ENCODE assay signal across 29 mouse cellular contexts in the genomic region with DNA sequence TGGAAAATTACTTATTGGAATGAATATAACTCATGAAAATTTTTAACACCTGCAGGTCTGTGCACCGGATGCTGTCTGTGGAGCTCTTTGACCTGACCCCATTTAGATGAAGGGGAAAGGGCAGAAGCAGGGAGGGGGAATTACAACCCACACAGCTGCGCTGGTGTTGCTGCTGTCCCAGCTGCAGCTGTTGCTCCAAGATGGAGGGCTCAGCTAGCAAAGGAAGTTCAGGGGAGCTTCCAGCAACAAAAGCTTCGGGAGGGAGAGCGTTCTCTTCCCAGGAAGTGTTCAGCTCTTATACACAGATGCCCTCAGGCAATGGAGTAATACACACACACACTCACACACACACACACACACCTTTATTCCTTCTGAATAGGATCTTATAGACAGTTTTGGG.
DNase-seq lines count a peak whose midpoint lies in the region; ATAC-seq and TF ChIP-seq lines count a peak whose summit lies in the region.
"Had no signal": no experiment of that assay in that cellular context is flagged by ENCODE, and none has a peak within 500 bp of the region (broad histone marks: within the 10 kb centered on the region; RNA-seq: fewer than 3 reads in every experiment).

No protein-coding gene starts in this region.

- dilution Hi-C loops in CH12.LX (cut with MboI; ENCODE audit: extremely low pct_ligation_motif_present, extremely low pct_unique_long_range_greater_than_20kb, low sequenced_read_pairs): no loop called here

- no peak for TF ChIP-seq RAD21 in CH12.LX (IDR thresholded peaks at IDR 0.05; ENCODE audit: low read depth, low read length)

- no peak overlapping the region for H3K4me2 ChIP-seq in CH12.LX (ENCODE audit: insufficient read depth, low read depth, poor library complexity, severe bottlenecking)
- no peak overlapping the region for H3K4me2 ChIP-seq in embryonic facial prominence, embryonic 11.5 days (ENCODE audit: low read depth, low read length)
- no peak overlapping the region for H3K4me2 ChIP-seq in hindbrain, embryonic 16.5 days (ENCODE audit: low read length)
- H3K4me2 ChIP-seq: embryonic facial prominence, embryonic 13.5 days; forebrain, embryonic 12.5 days; heart, embryonic 12.5 days; liver, embryonic 11.5 days had no signal

- 0 out of 2 replicates have a peak, but pooled peaks have one; percentile 29 for TF ChIP-seq EP300 in CH12.LX (IDR thresholded peaks at IDR 0.05; ENCODE audit: low read length)

- 28% methylated on average over 4 of the region's 4 CpGs for WGBS in embryonic facial prominence, embryonic 11.5 days
- 53% methylated on average over 4 of the region's 4 CpGs for WGBS in hindbrain, embryonic 16.5 days
- WGBS in cerebellum, adult 2 months: 71% methylated on average over 4 of the region's 4 CpGs

- no peak overlapping the region for H3K27ac ChIP-seq in CH12.LX (ENCODE audit: insufficient read depth, low read depth)
- H3K27ac ChIP-seq in embryonic facial prominence, embryonic 11.5 days (replicated peaks; ENCODE audit: low read depth, low read length): no peak overlapping the region
- no peak overlapping the region for H3K27ac ChIP-seq in hindbrain, embryonic 16.5 days (ENCODE audit: low read depth, low read length)
- no peak overlapping the region for H3K27ac ChIP-seq in cerebellum, adult 2 months (ENCODE audit: insufficient read depth, low read length)
- H3K27ac ChIP-seq: embryonic facial prominence, embryonic 13.5 days; forebrain, embryonic 12.5 days; kidney, postnatal 0 days; left cerebral cortex, adult 2 months; macrophage; midbrain, embryonic 10.5 days had no signal

- H3K9me3 ChIP-seq in CH12.LX (replicated peaks; ENCODE audit: low read length): no peaks in the 10 kb centered on the region
- no peaks in the 10 kb centered on the region for H3K9me3 ChIP-seq in embryonic facial prominence, embryonic 11.5 days (replicated peaks; ENCODE audit: control insufficient read depth, low read length)
- H3K9me3 ChIP-seq in hindbrain, embryonic 16.5 days (ENCODE audit: control insufficient read depth, low read length): no peaks in the 10 kb centered on the region
- H3K9me3 ChIP-seq: embryonic facial prominence, embryonic 13.5 days; forebrain, embryonic 12.5 days; G1E; heart, embryonic 12.5 days; midbrain, embryonic 10.5 days had no signal

- no peaks in the 10 kb centered on the region for H3K79me2 ChIP-seq in CH12.LX (replicated peaks; ENCODE audit: control insufficient read depth, extremely low read depth, insufficient read depth, poor library complexity, severe bottlenecking)

- in situ Hi-C loops in CH12.LX (cut with MboI; ENCODE audit: low pct_ligation_motif_present, low pct_unique_long_range_greater_than_20kb, low sequenced_read_pairs): no loop called here

- no peaks in the 10 kb centered on the region for H3K27me3 ChIP-seq in CH12.LX (replicated peaks)
- H3K27me3 ChIP-seq in embryonic facial prominence, embryonic 11.5 days (ENCODE audit: control insufficient read depth, insufficient read depth, low read length): no peaks in the 10 kb centered on the region
- H3K27me3 ChIP-seq in hindbrain, embryonic 16.5 days (replicated peaks; ENCODE audit: control insufficient read depth, insufficient read depth, low read length): no peaks in the 10 kb centered on the region
- no peaks in the 10 kb centered on the region for H3K27me3 ChIP-seq in cerebellum, adult 2 months (ENCODE audit: control insufficient read depth, insufficient read depth, low read length)
- H3K27me3 ChIP-seq: embryonic facial prominence, embryonic 13.5 days; forebrain, embryonic 12.5 days; heart, embryonic 12.5 days; Patski had no signal

- no peak overlapping the region for H3K9ac ChIP-seq in CH12.LX (ENCODE audit: insufficient read depth, low read depth)
- no peak overlapping the region for H3K9ac ChIP-seq in embryonic facial prominence, embryonic 11.5 days (replicated peaks; ENCODE audit: low read length)
- no peak overlapping the region for H3K9ac ChIP-seq in hindbrain, embryonic 16.5 days (ENCODE audit: low read depth, low read length)
- H3K9ac ChIP-seq: embryonic facial prominence, embryonic 13.5 days; forebrain, embryonic 12.5 days; heart, embryonic 12.5 days; liver, postnatal 0 days had no signal

- H3K36me3 ChIP-seq in CH12.LX (replicated peaks in 1 of 2; ENCODE audit: control insufficient read depth in 1 of 2, insufficient read depth in 1 of 2, low read length in 1 of 2): no peaks in the 10 kb centered on the region
- H3K36me3 ChIP-seq in embryonic facial prominence, embryonic 11.5 days (replicated peaks; ENCODE audit: control insufficient read depth, insufficient read depth, low read depth, low read length): no peaks in the 10 kb centered on the region
- no peaks in the 10 kb centered on the region for H3K36me3 ChIP-seq in hindbrain, embryonic 16.5 days (ENCODE audit: control insufficient read depth, insufficient read depth, low read length)
- H3K36me3 ChIP-seq: embryonic facial prominence, embryonic 13.5 days; forebrain, embryonic 12.5 days; G1E; heart, embryonic 12.5 days; midbrain, embryonic 10.5 days had no signal

- TF ChIP-seq CTCF in CH12.LX (conservative IDR thresholded peaks at IDR 0.05 in 1 of 2, IDR thresholded peaks at IDR 0.05 in 1 of 2; ENCODE audit: low read depth in 2 of 2, low read length in 2 of 2): no peak
- no peak for TF ChIP-seq CTCF in cerebellum, adult 2 months (IDR thresholded peaks at IDR 0.05; ENCODE audit: borderline replicate concordance, insufficient read depth, low read depth, low read length)

- peak; percentile 37 for DNase-seq in CH12.LX (ENCODE audit: extremely low read depth)
- DNase-seq in embryonic facial prominence, embryonic 11.5 days (ENCODE audit: low spot score): peak; percentile 15
- DNase-seq in mesoderm, embryonic 11.5 days (ENCODE audit: low read depth, low spot score): peak; percentile 12
- peak; percentile 72 for DNase-seq in thymus, postnatal 14 days
- no peak for DNase-seq in adrenal gland, postnatal 4 days (ENCODE audit: low spot score in 2 of 2)
- DNase-seq in cerebellum, adult 2 months: no peak
- no peak for DNase-seq in cerebellum, adult 18-20 months
- DNase-seq: adrenal gland, adult 2 months; cerebellum, adult 8-10 months; cerebellum, postnatal 36 days; heart, postnatal 10 days; kidney, adult 18-20 months; left cerebral cortex, postnatal 4 days; liver, postnatal 0 days had no signal

- ATAC-seq in embryonic facial prominence, embryonic 11.5 days (replicated peaks; ENCODE audit: insufficient number of reproducible peaks, low FRiP score, low TSS enrichment, low read depth): no peak
- ATAC-seq in hindbrain, embryonic 16.5 days: no peak
- ATAC-seq: inflammation-experienced regulatory T-cells, adult 6 months; liver, postnatal 0 days; lung, postnatal 0 days; midbrain, embryonic 16.5 days; Patski had no signal

- peaks cover 4 to 48% of the 10 kb centered on the region in 2 experiments for H3K4me1 ChIP-seq in CH12.LX (ENCODE audit: control insufficient read depth in 1 of 2, insufficient read depth in 2 of 2)
- H3K4me1 ChIP-seq in embryonic facial prominence, embryonic 11.5 days (ENCODE audit: control insufficient read depth, insufficient read depth, low read length): no peaks in the 10 kb centered on the region
- no peaks in the 10 kb centered on the region for H3K4me1 ChIP-seq in hindbrain, embryonic 16.5 days (ENCODE audit: control insufficient read depth, insufficient read depth, low read depth, low read length)
- H3K4me1 ChIP-seq in cerebellum, adult 2 months (ENCODE audit: control insufficient read depth, insufficient read depth, low read length): no peaks in the 10 kb centered on the region
- H3K4me1 ChIP-seq: embryonic facial prominence, embryonic 13.5 days; forebrain, embryonic 12.5 days; heart, embryonic 12.5 days had no signal

- no peak for TF ChIP-seq POLR2A in CH12.LX (IDR thresholded peaks at IDR 0.05; ENCODE audit: low read depth, low read length)
- TF ChIP-seq POLR2A in cerebellum, adult 2 months (IDR thresholded peaks at IDR 0.05; ENCODE audit: borderline replicate concordance, insufficient read depth, low read length): no peak

- H3K4me3 ChIP-seq in CH12.LX (replicated peaks in 1 of 3; ENCODE audit: low read depth in 2 of 3, low read length in 2 of 3, poor library complexity in 1 of 3): no peak overlapping the region
- H3K4me3 ChIP-seq in embryonic facial prominence, embryonic 11.5 days (ENCODE audit: low read depth, low read length): no peak overlapping the region
- no peak overlapping the region for H3K4me3 ChIP-seq in hindbrain, embryonic 16.5 days (ENCODE audit: low read length)
- H3K4me3 ChIP-seq in cerebellum, adult 2 months (replicated peaks; ENCODE audit: insufficient read depth, low read depth, low read length): no peak overlapping the region
- H3K4me3 ChIP-seq: embryonic facial prominence, embryonic 13.5 days; erythroblast, embryonic 14.5 days; forebrain, embryonic 12.5 days; heart, embryonic 12.5 days; left cerebral cortex, adult 2 months; midbrain, embryonic 10.5 days had no signal

TF ChIP-seq in CH12.LX, 34 proteins besides CTCF, POLR2A, EP300 and RAD21:
- TF ChIP-seq TCF12 (IDR thresholded peaks at IDR 0.05; ENCODE audit: low read depth, low read length) (peak; percentile 50; the same call in 1 of the 2 replicates), SIN3A (IDR thresholded peaks at IDR 0.05; ENCODE audit: low read length) (no peak), TBP (conservative IDR thresholded peaks at IDR 0.05; ENCODE audit: low read depth, low read length) (peak; percentile 70), PAX5 (IDR thresholded peaks at IDR 0.05; ENCODE audit: low read length) (no peak), ZNF384 (IDR thresholded peaks at IDR 0.05; ENCODE audit: low read depth, low read length) (no peak), JUN (IDR thresholded peaks at IDR 0.05; ENCODE audit: insufficient read depth, low read depth, low read length) (no peak), MAFK (IDR thresholded peaks at IDR 0.05; ENCODE audit: insufficient replicate concordance, low read length) (no peak)

Comparison
In these comparisons a context has a peak if more than half of its experiments do, and no peak if none do; other contexts are left out.
1. DNase-seq: peak in CH12.LX (single experiment), embryonic facial prominence, embryonic 11.5 days (single experiment), mesoderm, embryonic 11.5 days (single experiment) and thymus, postnatal 14 days (single experiment); none in adrenal gland, postnatal 4 days (0 of 2), cerebellum, adult 2 months (0 of 2) and cerebellum, adult 18-20 months (0 of 2).